Mouse (Mus musculus) R1 (cell line): Measurements from ENCODE around the gene Hdc.

Source experiments
- DNase-seq: peaks from one replicate; pipeline ENCODE4 v3.0.0-alpha.2; 2018; ENCODE audit warnings: low read depth, low spot score

Gene Hdc

GRCm38 (mm10) chr2:126552357-126553290 is 66.5 kb downstream of the Hdc start, which contains the start of gene Slc27a2:
Gene Slc27a2, plus strand, starts transcription at chr2:126552407.
- DNase-seq = peak; percentile 96

- no peak for DNase-seq
Observed at GRCm38 (mm10) chr2:126551896-126552295, 67.2 kb downstream of the Hdc start.

GRCm38 (mm10) chr2:126551244-126551890 is 67.7 kb downstream of the Hdc start:
- DNase-seq = no peak

- DNase-seq = no peak
Observed at GRCm38 (mm10) chr2:126549681-126550080, 69.4 kb downstream of the Hdc start.

- no peak for DNase-seq
Observed at GRCm38 (mm10) chr2:126546392-126546791, 72.7 kb downstream of the Hdc start.

GRCm38 (mm10) chr2:126545297-126545696 is 73.8 kb downstream of the Hdc start:
- DNase-seq = no peak
